Mouse (Mus musculus) G1E (cell line): ENCODE measurements at regions not wholly inside any gene's neighbourhood (a gene's known extent, or its start where the extent isn't known, plus 50 kb on each side); places are given as distances from the start of the nearest gene placed in this dataset.

Source experiments
- CTCF ChIP-seq: IDR thresholded peaks from 2 replicates; pipeline ENCODE4 v1.5.1; 2012; ENCODE audit warnings: low read depth, low read length, inconsistent platforms, mixed read lengths
- GATA1 ChIP-seq: IDR thresholded peaks from 2 replicates; pipeline ENCODE4 v1.6.1; 2012; ENCODE audit warnings: borderline replicate concordance, low read length, inconsistent platforms, mixed read lengths
- POLR2AphosphoS5 ChIP-seq: IDR thresholded peaks from 2 replicates; pipeline ENCODE4 v1.6.1; 2012; ENCODE audit warnings: low read depth, low read length, inconsistent platforms; ENCODE audit not compliant: insufficient replicate concordance
- TAL1 ChIP-seq: conservative IDR thresholded peaks from 2 replicates; pipeline ENCODE4 v1.6.1; 2012; ENCODE audit warnings: low read depth, low read length, inconsistent platforms, mixed read lengths

- TF ChIP-seq CTCF: no peak
- no peak for TF ChIP-seq TAL1
- no peak for TF ChIP-seq POLR2AphosphoS5
- TF ChIP-seq GATA1: no peak
Measured at GRCm38 (mm10) chr16:29876196-29876595, 188.0 kb upstream of the Hes1 start.
